Mouse (Mus musculus): Measurements from ENCODE around the gene Vps39.

- TF ChIP-seq CTCF (conservative IDR thresholded peaks at IDR 0.05 in 1 of 2, IDR thresholded peaks at IDR 0.05 in 1 of 2; ENCODE audit: low read depth in 2 of 2, low read length in 2 of 2) = no peak
- no peak for TF ChIP-seq POLR2AphosphoS2 (IDR thresholded peaks at IDR 0.05; ENCODE audit: low read depth, low read length)
Measured at GRCm38 (mm10) chr2:120288995-120289394, 63.9 kb downstream of the Vps39 start, which contains the start of gene Pla2g4d.

Data from CH12.LX (cell line).